Mouse (Mus musculus): ENCODE results near the gene Tiprl. TPM values are rescaled to one million over a fixed set of nuclear protein-coding genes. Genes with fewer than 3 reads are reported as not detected.

The Tiprl gene
- polyA plus RNA-seq, 1 experiment from 2014 or later = 108 TPM

- Histone ChIP-seq H3K27me3 (replicated peaks) (no peaks in the 10 kb centered on the region), H3K4me2 (replicated peaks) (no peak overlapping the region), H3K9ac (no peak overlapping the region), H3K9me3 (no peaks in the 10 kb centered on the region), H3K27ac (no peak overlapping the region), H3K4me1 (no peaks in the 10 kb centered on the region), H3K4me3 (no peak overlapping the region), H3K36me3 (no peaks in the 10 kb centered on the region)
- 68% methylated on average over 5 of the region's 5 CpGs for WGBS
- ATAC-seq (ENCODE audit: low FRiP score, low read depth) = no peak
These were observed 10.3 kb upstream of the Tiprl start for GRCm38 (mm10) chr1:165247085-165247484.

GRCm38 (mm10) chr1:165246587-165246986 lies 9.8 kb upstream of the Tiprl start:
- Histone ChIP-seq H3K27ac (no peak overlapping the region), H3K36me3 (no peaks in the 10 kb centered on the region), H3K4me1 (no peaks in the 10 kb centered on the region), H3K9me3 (no peaks in the 10 kb centered on the region), H3K4me3 (no peak overlapping the region), H3K4me2 (replicated peaks) (no peak overlapping the region), H3K9ac (no peak overlapping the region), H3K27me3 (replicated peaks) (no peaks in the 10 kb centered on the region)
- ATAC-seq (ENCODE audit: low FRiP score, low read depth) = no peak
- WGBS = 83% methylated on average over 5 of the region's 5 CpGs

- no peak overlapping the region for H3K27ac ChIP-seq
- H3K4me1 ChIP-seq = peaks cover 9% of the 10 kb centered on the region
- no peaks in the 10 kb centered on the region for H3K27me3 ChIP-seq (replicated peaks)
- peak overlapping the region; percentile 84 for H3K4me3 ChIP-seq
- 10% methylated on average over 10 of the region's 10 CpGs for WGBS
- no peaks in the 10 kb centered on the region for H3K9me3 ChIP-seq
- peak overlapping the region; percentile 76 for H3K9ac ChIP-seq
- H3K36me3 ChIP-seq = no peaks in the 10 kb centered on the region
- ATAC-seq (ENCODE audit: low FRiP score, low read depth) = no peak
- H3K4me2 ChIP-seq (replicated peaks) = peak overlapping the region; percentile 78
These were observed 950 bp downstream of the Tiprl start for GRCm38 (mm10) chr1:165235846-165236245.

- Histone ChIP-seq H3K9ac (no peak overlapping the region), H3K27ac (no peak overlapping the region), H3K36me3 (no peaks in the 10 kb centered on the region), H3K4me3 (no peak overlapping the region), H3K9me3 (no peaks in the 10 kb centered on the region), H3K27me3 (replicated peaks) (no peaks in the 10 kb centered on the region), H3K4me1 (peaks cover 9% of the 10 kb centered on the region), H3K4me2 (replicated peaks) (no peak overlapping the region)
- ATAC-seq (ENCODE audit: low FRiP score, low read depth) = no peak
- WGBS = 79% methylated on average over 2 of the region's 2 CpGs
These were observed 3.0 kb downstream of the Tiprl start for GRCm38 (mm10) chr1:165233806-165234205.

- no peak overlapping the region for H3K9ac ChIP-seq
- H3K27me3 ChIP-seq (replicated peaks) = no peaks in the 10 kb centered on the region
- H3K4me3 ChIP-seq = no peak overlapping the region
- WGBS = 96% methylated on average over 4 of the region's 4 CpGs
- H3K4me1 ChIP-seq = peaks cover 6% of the 10 kb centered on the region
- ATAC-seq (ENCODE audit: low FRiP score, low read depth) = no peak
- H3K4me2 ChIP-seq (replicated peaks) = no peak overlapping the region
- peaks cover 9% of the 10 kb centered on the region; the same call in 1 of the 2 replicates for H3K36me3 ChIP-seq
- no peak overlapping the region for H3K27ac ChIP-seq
- no peaks in the 10 kb centered on the region for H3K9me3 ChIP-seq
These were observed 6.1 kb downstream of the Tiprl start for GRCm38 (mm10) chr1:165230691-165231090.

- H3K9me3 ChIP-seq = no peaks in the 10 kb centered on the region
- H3K27ac ChIP-seq = no peak overlapping the region
- 93% methylated on average over 9 of the region's 9 CpGs for WGBS
- H3K4me3 ChIP-seq = no peak overlapping the region
- ATAC-seq (ENCODE audit: low FRiP score, low read depth) = no peak
- H3K4me2 ChIP-seq (replicated peaks) = no peak overlapping the region
- H3K4me1 ChIP-seq = no peaks in the 10 kb centered on the region
- H3K27me3 ChIP-seq (replicated peaks) = no peaks in the 10 kb centered on the region
- H3K36me3 ChIP-seq = peaks cover 20% of the 10 kb centered on the region
- no peak overlapping the region for H3K9ac ChIP-seq
These were observed 7.2 kb downstream of the Tiprl start for GRCm38 (mm10) chr1:165229577-165229976.

- H3K4me1 ChIP-seq = no peaks in the 10 kb centered on the region
- H3K36me3 ChIP-seq = peaks cover 49% of the 10 kb centered on the region
- no peak overlapping the region for H3K4me3 ChIP-seq
- no peak overlapping the region for H3K4me2 ChIP-seq (replicated peaks)
- no peak overlapping the region for H3K27ac ChIP-seq
- no peaks in the 10 kb centered on the region for H3K27me3 ChIP-seq (replicated peaks)
- no peaks in the 10 kb centered on the region for H3K9me3 ChIP-seq
- 95% methylated on average over 2 of the region's 2 CpGs for WGBS
- ATAC-seq (ENCODE audit: low FRiP score, low read depth) = no peak
- no peak overlapping the region for H3K9ac ChIP-seq
These were observed 19.7 kb downstream of the Tiprl start for GRCm38 (mm10) chr1:165217023-165217589.

GRCm38 (mm10) chr1:165215831-165216230 lies 21.0 kb downstream of the Tiprl start:
- H3K9me3 ChIP-seq = no peaks in the 10 kb centered on the region
- no peaks in the 10 kb centered on the region for H3K27me3 ChIP-seq (replicated peaks)
- H3K4me3 ChIP-seq = no peak overlapping the region
- H3K36me3 ChIP-seq = peaks cover 46% of the 10 kb centered on the region
- no peak overlapping the region for H3K4me2 ChIP-seq (replicated peaks)
- H3K9ac ChIP-seq = no peak overlapping the region
- no peaks in the 10 kb centered on the region for H3K4me1 ChIP-seq
- no peak for ATAC-seq (ENCODE audit: low FRiP score, low read depth)
- no peak overlapping the region for H3K27ac ChIP-seq
- WGBS = 93% methylated on average over 7 of the region's 7 CpGs

- Histone ChIP-seq H3K4me1 (no peaks in the 10 kb centered on the region), H3K9me3 (no peaks in the 10 kb centered on the region), H3K9ac (no peak overlapping the region), H3K4me2 (replicated peaks) (no peak overlapping the region), H3K27me3 (replicated peaks) (no peaks in the 10 kb centered on the region), H3K4me3 (no peak overlapping the region), H3K36me3 (no peaks in the 10 kb centered on the region), H3K27ac (no peak overlapping the region)
- ATAC-seq (ENCODE audit: low FRiP score, low read depth) = no peak
- 63% methylated on average over 2 of the region's 2 CpGs for WGBS
These were observed 31.2 kb downstream of the Tiprl start for GRCm38 (mm10) chr1:165205591-165205990.

GRCm38 (mm10) chr1:165203488-165204035 lies 33.2 kb downstream of the Tiprl start:
- H3K9me3 ChIP-seq = no peaks in the 10 kb centered on the region
- no peaks in the 10 kb centered on the region for H3K4me1 ChIP-seq
- 50% methylated on average over 2 of the region's 2 CpGs for WGBS
- no peak for ATAC-seq (ENCODE audit: low FRiP score, low read depth)
- no peak overlapping the region for H3K9ac ChIP-seq
- no peaks in the 10 kb centered on the region for H3K27me3 ChIP-seq (replicated peaks)
- no peak overlapping the region for H3K4me2 ChIP-seq (replicated peaks)
- H3K4me3 ChIP-seq = no peak overlapping the region
- no peaks in the 10 kb centered on the region for H3K36me3 ChIP-seq
- H3K27ac ChIP-seq = no peak overlapping the region

GRCm38 (mm10) chr1:165201445-165202012 lies 35.3 kb downstream of the Tiprl start:
- ATAC-seq (ENCODE audit: low FRiP score, low read depth) = no peak
- no peak overlapping the region for H3K4me3 ChIP-seq
- whole genome bisulfite sequencing = 84% methylated on average over 4 of the region's 4 CpGs
- no peak overlapping the region for H3K27ac ChIP-seq
- H3K9ac ChIP-seq = no peak overlapping the region
- H3K4me1 ChIP-seq = no peaks in the 10 kb centered on the region
- H3K27me3 ChIP-seq (replicated peaks) = no peaks in the 10 kb centered on the region
- no peak overlapping the region for H3K4me2 ChIP-seq (replicated peaks)
- H3K36me3 ChIP-seq = no peaks in the 10 kb centered on the region
- H3K9me3 ChIP-seq = no peaks in the 10 kb centered on the region

GRCm38 (mm10) chr1:165200748-165201147 lies 36.0 kb downstream of the Tiprl start:
- Histone ChIP-seq H3K27ac (no peak overlapping the region), H3K9me3 (no peaks in the 10 kb centered on the region), H3K36me3 (no peaks in the 10 kb centered on the region), H3K4me2 (replicated peaks) (no peak overlapping the region), H3K4me1 (no peaks in the 10 kb centered on the region), H3K9ac (no peak overlapping the region), H3K4me3 (no peak overlapping the region), H3K27me3 (replicated peaks) (no peaks in the 10 kb centered on the region)
- WGBS = 90% methylated on average over 8 of the region's 8 CpGs
- ATAC-seq (ENCODE audit: low FRiP score, low read depth) = no peak

- no peak overlapping the region for H3K4me3 ChIP-seq
- H3K4me1 ChIP-seq = no peaks in the 10 kb centered on the region; the same call in 1 of the 2 replicates
- H3K4me2 ChIP-seq (replicated peaks) = no peak overlapping the region
- no peaks in the 10 kb centered on the region for H3K36me3 ChIP-seq
- no peaks in the 10 kb centered on the region for H3K9me3 ChIP-seq
- no peak overlapping the region for H3K9ac ChIP-seq
- H3K27ac ChIP-seq = no peak overlapping the region
- ATAC-seq (ENCODE audit: low FRiP score, low read depth) = no peak
- no peaks in the 10 kb centered on the region for H3K27me3 ChIP-seq (replicated peaks)
- WGBS = 86% methylated on average over 3 of the region's 3 CpGs
These were observed 37.2 kb downstream of the Tiprl start for GRCm38 (mm10) chr1:165199639-165200038.

Measured in neural tube, embryonic 12.5 days (tissue).